Mouse (Mus musculus): ENCODE measurements around the gene Igfn1.

DNA sequence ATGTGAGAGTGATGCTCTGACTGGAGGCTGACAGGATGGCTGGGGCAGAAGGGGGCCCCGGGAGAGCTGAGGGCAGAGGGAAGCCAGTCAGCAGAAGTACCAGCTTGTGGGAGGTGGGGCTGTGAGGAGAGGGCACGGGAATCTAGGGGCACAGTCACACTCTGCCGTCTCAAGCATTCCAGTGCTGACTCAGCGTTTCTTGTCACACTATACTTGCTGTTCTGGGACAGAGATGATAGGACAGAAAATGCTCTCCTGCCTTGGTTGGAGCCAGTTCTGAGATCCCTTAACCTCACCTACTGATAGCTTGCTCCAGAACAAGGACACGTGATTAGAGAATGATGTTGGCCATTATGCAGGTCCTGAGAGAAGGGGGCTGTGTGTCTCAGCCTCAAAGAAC, 43.0 kb downstream of the Igfn1 start:
- TF ChIP-seq POLR2A (IDR thresholded peaks at IDR 0.05; ENCODE audit: insufficient read depth, low read depth, low read length) (no peak), CTCF (IDR thresholded peaks at IDR 0.05) (no peak), EP300 (IDR thresholded peaks at IDR 0.05; ENCODE audit: insufficient read depth, low read depth, low read length) (no peak)
